ENCODE assay signal across 14 mouse cellular contexts in genomic region chr5:142443994-142444393, GRCm38 (mm10). TPM values are rescaled to one million over a fixed set of nuclear protein-coding genes. Genes with fewer than 3 reads are reported as not detected.
A peak's percentile ranks its signal among the peaks of the same experiment; 100 is the strongest.
DNase-seq lines count a peak whose midpoint lies in the region; ATAC-seq and TF ChIP-seq lines count a peak whose summit lies in the region.
"Had no signal": no experiment of that assay in that cellular context is flagged by ENCODE, and none has a peak within 500 bp of the region (broad histone marks: within the 10 kb centered on the region; RNA-seq: fewer than 3 reads in every experiment).

No protein-coding gene starts in this region.

- no peaks in the 10 kb centered on the region for H3K9me3 ChIP-seq in kidney, embryonic 16.5 days (ENCODE audit: low read length)
- H3K9me3 ChIP-seq in liver, embryonic 16.5 days (replicated peaks; ENCODE audit: control insufficient read depth, low read length), result no peaks in the 10 kb centered on the region
- H3K9me3 ChIP-seq: hindbrain, embryonic 12.5 days; midbrain, embryonic 12.5 days had no signal

- H3K9ac ChIP-seq in kidney, embryonic 16.5 days (replicated peaks; ENCODE audit: low read length), result 0 out of 2 replicates have a peak overlapping the region, but pooled peaks have one; percentile 2
- no peak overlapping the region for H3K9ac ChIP-seq in liver, embryonic 16.5 days (ENCODE audit: low read depth, low read length)
- H3K9ac ChIP-seq: midbrain, embryonic 12.5 days had no signal

- intact Hi-C loops in heart, postnatal 14 days (cut with DNase I), result loop anchor here (10.0 kb wide), 1 partner anchor 459 kb away; no protein-coding TSS in a partner anchor

- peaks cover 59% of the 10 kb centered on the region for H3K4me1 ChIP-seq in kidney, embryonic 16.5 days (ENCODE audit: insufficient read depth, low read length)
- H3K4me1 ChIP-seq in bone marrow macrophage, adult 2 months (ENCODE audit: control insufficient read depth, insufficient read depth, low read length), result peaks cover 53% of the 10 kb centered on the region
- peaks cover 66% of the 10 kb centered on the region for H3K4me1 ChIP-seq in liver, embryonic 16.5 days (ENCODE audit: control insufficient read depth, low read depth, low read length)

- no peak for TF ChIP-seq CTCF in bone marrow macrophage, adult 2 months (IDR thresholded peaks at IDR 0.05; ENCODE audit: low read depth, low read length)

- no peak for TF ChIP-seq POLR2A in bone marrow macrophage, adult 2 months (IDR thresholded peaks at IDR 0.05; ENCODE audit: borderline replicate concordance, low read depth, low read length)

- no peak overlapping the region for H3K4me2 ChIP-seq in kidney, embryonic 16.5 days (replicated peaks; ENCODE audit: low read depth, low read length)
- no peak overlapping the region for H3K4me2 ChIP-seq in liver, embryonic 16.5 days (ENCODE audit: low read depth, low read length)
- H3K4me2 ChIP-seq: hindbrain, embryonic 12.5 days; midbrain, embryonic 12.5 days had no signal

- H3K4me3 ChIP-seq in kidney, embryonic 16.5 days (ENCODE audit: low read length), result no peak overlapping the region
- H3K4me3 ChIP-seq in bone marrow macrophage, adult 2 months (ENCODE audit: insufficient read depth, low read length), result no peak overlapping the region
- H3K4me3 ChIP-seq in liver, embryonic 16.5 days (ENCODE audit: low read depth, low read length), result no peak overlapping the region
- H3K4me3 ChIP-seq: hindbrain, embryonic 12.5 days; midbrain, embryonic 12.5 days had no signal

- DNase-seq in heart, adult 11 months, result peak; percentile 90
- no peak for DNase-seq in heart, postnatal 14 days
- DNase-seq in kidney, adult 11 months, result no peak
- no peak for DNase-seq in layer of hippocampus, adult 11-12 months (ENCODE audit: low spot score)
- DNase-seq in cerebellum, adult 11 months, result no peak
- DNase-seq: cerebellum, adult 9-11 months; embryo, embryonic 11 days; gastrocnemius, postnatal 36 days; thymus, postnatal 36 days had no signal

- 0 out of 2 replicates have a peak overlapping the region, but pooled peaks have one; percentile 9 for H3K27ac ChIP-seq in kidney, embryonic 16.5 days (ENCODE audit: low read length)
- peak overlapping the region; percentile 61; the same call in 1 of the 2 replicates for H3K27ac ChIP-seq in bone marrow macrophage, adult 2 months (ENCODE audit: insufficient read depth, low read depth, low read length)
- peak overlapping the region; percentile 51 for H3K27ac ChIP-seq in liver, embryonic 16.5 days (ENCODE audit: low read length)

- WGBS in kidney, embryonic 16.5 days, result 66% methylated on average over 14 of the region's 14 CpGs
- WGBS in liver, embryonic 16.5 days (ENCODE audit: insufficient replicate concordance), result 64% methylated on average over 14 of the region's 14 CpGs

- peaks cover 4% of the 10 kb centered on the region; the same call in 1 of the 2 replicates for H3K36me3 ChIP-seq in kidney, embryonic 16.5 days (ENCODE audit: insufficient read depth, low read length)
- H3K36me3 ChIP-seq in liver, embryonic 16.5 days (ENCODE audit: control insufficient read depth, insufficient read depth), result no peaks in the 10 kb centered on the region

- no peaks in the 10 kb centered on the region for H3K27me3 ChIP-seq in kidney, embryonic 16.5 days (ENCODE audit: insufficient read depth, low read length)
- no peaks in the 10 kb centered on the region for H3K27me3 ChIP-seq in liver, embryonic 16.5 days (ENCODE audit: control insufficient read depth, insufficient read depth, low read depth, low read length)
- H3K27me3 ChIP-seq: hindbrain, embryonic 12.5 days; midbrain, embryonic 12.5 days had no signal

- no peak for ATAC-seq in kidney, embryonic 16.5 days (ENCODE audit: low FRiP score, low TSS enrichment)
- ATAC-seq in liver, embryonic 16.5 days (ENCODE audit: low read depth), result no peak

RNA-seq across cellular contexts. Expression of gene Ap5z1, which starts 19.8 kb away (rescaled TPM):
- 1 to 10 TPM; 5.9 to 8.7 TPM for total RNA-seq in heart, postnatal 14 days (2021)
- 13.2 and 13.8 TPM in 2 replicates for polyA plus RNA-seq in kidney, embryonic 16.5 days (2015; fragmentation: Nextera tagmentation; extraction: Ambion mirVana)
- 28.9 and 29.1 TPM in 2 replicates for polyA plus RNA-seq in bone marrow macrophage, adult 2 months (2012; ENCODE audit: insufficient read depth, insufficient read length, missing spikeins)
- polyA plus RNA-seq in liver, embryonic 16.5 days (2015; fragmentation: Nextera tagmentation; extraction: Ambion mirVana), result 4.6 and 5.2 TPM in 2 replicates

RNA-seq across cellular contexts. Expression of gene Foxk1, which starts 42.7 kb away (rescaled TPM):
- 10 to 100 TPM; 16.7 to 17.5 TPM for total RNA-seq in heart, postnatal 14 days (2021)
- polyA plus RNA-seq in kidney, embryonic 16.5 days (2015; fragmentation: Nextera tagmentation; extraction: Ambion mirVana), result 3.6 and 4.4 TPM in 2 replicates
- polyA plus RNA-seq in bone marrow macrophage, adult 2 months (2012; ENCODE audit: insufficient read depth, insufficient read length, missing spikeins), result 16.2 and 18.2 TPM in 2 replicates
- polyA plus RNA-seq in liver, embryonic 16.5 days (2015; fragmentation: Nextera tagmentation; extraction: Ambion mirVana), result 0.85 and 0.97 TPM in 2 replicates

Comparison
In these comparisons a context has a peak if more than half of its experiments do, and no peak if none do; other contexts are left out.
1. H3K27ac ChIP-seq: peak in every context shown above with its lines; median percentile 61 in bone marrow macrophage, adult 2 months; 51 in liver, embryonic 16.5 days; 9 in kidney, embryonic 16.5 days.